Mouse (Mus musculus): ENCODE measurements around the gene 6030408B16Rik.

The 6030408B16Rik gene

GRCm38 (mm10) chr15:101298550-101298949, 5.5 kb downstream of the 6030408B16Rik start:
- DNase-seq: no peak

- DNase-seq: no peak
These were observed 6.5 kb downstream of the 6030408B16Rik start for GRCm38 (mm10) chr15:101299480-101299960.

DNA sequence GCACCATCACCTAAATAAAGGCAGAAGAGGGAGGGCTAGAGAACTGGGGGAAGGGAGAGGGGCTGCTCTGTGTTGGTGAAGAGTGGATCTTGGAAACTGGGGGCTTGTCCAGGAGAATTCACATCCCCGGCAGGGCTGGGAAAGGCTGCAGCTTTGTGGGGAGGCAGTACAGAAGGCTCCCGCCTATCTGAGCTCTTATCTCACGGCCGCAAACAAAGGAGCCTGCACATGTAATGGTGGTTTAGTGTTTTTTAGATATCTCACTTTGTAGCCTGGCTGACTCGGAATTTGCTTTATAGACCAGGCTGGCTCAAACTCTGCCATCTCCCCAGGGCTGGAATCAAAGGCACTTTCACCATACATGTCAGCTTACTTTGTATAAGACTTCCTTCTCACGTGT, 7.1 kb downstream of the 6030408B16Rik start:
- DNase-seq: no peak

- no peak for DNase-seq
These were observed 9.2 kb downstream of the 6030408B16Rik start for GRCm38 (mm10) chr15:101302201-101302600.

GRCm38 (mm10) chr15:101303830-101304229, 10.8 kb downstream of the 6030408B16Rik start:
- no peak for DNase-seq

GRCm38 (mm10) chr15:101306459-101306858, 13.4 kb downstream of the 6030408B16Rik start:
- no peak for DNase-seq

GRCm38 (mm10) chr15:101308440-101309348, 15.7 kb downstream of the 6030408B16Rik start:
- DNase-seq: no peak

GRCm38 (mm10) chr15:101309493-101309892, 16.5 kb downstream of the 6030408B16Rik start:
- DNase-seq: no peak

DNA sequence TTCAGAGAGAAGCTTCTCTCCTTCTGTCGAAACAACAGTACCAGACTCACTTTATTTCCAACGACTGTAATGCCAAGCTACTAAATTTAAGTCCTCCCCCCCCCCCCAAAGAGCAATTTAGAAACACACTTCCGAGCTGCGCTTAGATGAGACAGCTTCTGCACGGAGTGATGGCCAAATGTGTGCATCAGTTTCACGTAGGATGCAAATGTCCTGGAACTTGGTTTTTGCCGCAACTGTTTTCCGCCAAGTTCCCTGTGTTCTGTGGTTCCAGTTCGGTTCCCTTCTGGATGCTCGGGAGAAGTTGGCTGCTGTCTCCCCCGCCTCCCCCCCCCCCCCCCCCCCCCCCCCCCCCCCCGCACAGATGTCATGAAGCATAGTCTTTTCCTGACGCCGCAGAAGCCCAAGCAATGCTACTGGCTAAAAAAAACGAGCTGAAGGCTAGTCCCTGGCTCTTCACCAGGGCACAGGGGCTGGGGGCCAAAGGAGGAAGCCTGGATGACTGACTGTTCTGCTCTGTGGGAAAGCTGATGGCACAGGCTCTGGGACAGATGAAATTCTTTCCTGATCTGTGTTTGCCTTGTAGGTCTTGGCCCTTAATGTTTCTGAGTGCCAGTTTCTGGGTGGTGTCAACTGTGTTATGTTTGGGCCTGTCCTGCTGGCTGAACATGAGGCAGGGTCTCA, 18.2 kb downstream of the 6030408B16Rik start:
- no peak for DNase-seq

GRCm38 (mm10) chr15:101312006-101312405, 19.0 kb downstream of the 6030408B16Rik start:
- DNase-seq: no peak

DNA sequence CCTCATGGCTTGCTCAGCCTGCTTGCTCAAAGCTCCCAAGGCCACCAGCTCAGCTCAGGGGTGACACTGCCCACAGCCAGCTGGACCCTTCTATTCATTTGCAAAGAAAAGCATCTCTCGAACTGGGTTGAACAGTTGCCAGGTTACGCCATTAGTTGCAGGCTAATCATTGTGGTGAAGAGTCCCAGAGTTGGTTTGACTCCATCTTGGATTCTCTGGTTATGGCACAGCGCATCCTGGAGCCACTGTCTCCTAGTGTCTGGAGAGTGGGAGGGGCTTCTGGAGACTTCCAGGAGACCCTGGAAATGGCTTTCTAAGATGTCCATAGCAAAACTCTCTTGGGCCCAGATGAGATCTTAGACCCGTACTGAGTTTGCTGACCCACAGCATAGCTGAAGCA, 22.4 kb downstream of the 6030408B16Rik start:
- DNase-seq: no peak

DNA sequence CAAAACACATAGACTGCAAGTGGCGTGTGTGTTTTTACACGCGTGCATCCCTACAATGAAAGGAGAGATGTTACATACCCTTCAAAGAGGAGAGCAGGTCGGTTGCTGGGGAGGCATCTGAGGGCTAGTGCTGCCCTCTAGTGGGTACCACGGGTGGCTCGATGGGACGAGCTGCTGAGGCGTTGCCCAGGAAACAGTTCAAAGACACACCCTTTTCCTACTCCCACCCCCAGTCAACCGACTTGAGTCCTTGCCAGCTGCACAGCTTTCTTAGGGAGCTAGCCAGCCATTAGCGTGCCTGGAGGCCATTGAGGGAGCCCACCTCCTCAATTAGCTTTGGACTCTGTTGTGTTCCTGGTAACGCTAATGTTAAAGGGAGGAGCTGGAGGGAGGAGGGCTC, 22.8 kb downstream of the 6030408B16Rik start:
- peak; percentile 77 to 85 for DNase-seq

DNA sequence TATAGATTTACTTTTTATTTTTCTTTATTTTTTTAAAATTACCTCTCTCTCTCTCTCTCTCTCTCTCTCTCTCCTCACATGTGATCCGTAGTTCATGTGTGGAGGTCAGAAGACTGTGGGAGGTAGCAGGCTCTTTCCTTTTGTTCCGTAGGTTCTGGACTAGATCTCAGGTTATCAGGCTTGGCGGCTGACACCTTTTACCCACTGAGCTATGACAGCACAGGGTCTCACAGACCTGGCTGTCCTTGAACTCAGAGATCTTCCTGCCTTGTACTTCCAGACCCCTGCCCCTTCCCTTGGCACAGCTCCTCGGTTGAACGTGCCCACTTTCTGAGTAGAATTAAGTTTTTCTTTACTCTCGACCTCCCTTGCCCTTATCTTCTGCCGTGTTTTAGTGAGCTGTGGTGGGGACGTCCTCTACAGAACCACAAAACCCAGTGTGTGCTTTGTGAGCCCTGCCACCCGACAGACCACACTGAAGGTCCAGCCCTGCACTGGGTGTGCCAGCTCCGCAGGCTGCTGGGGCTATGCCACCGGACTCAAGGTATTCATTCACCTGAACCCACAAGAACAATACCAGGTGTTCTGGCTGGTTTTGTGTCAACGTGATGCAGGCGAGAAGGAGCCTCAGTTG, 23.4 kb downstream of the 6030408B16Rik start:
- DNase-seq: no peak

DNA sequence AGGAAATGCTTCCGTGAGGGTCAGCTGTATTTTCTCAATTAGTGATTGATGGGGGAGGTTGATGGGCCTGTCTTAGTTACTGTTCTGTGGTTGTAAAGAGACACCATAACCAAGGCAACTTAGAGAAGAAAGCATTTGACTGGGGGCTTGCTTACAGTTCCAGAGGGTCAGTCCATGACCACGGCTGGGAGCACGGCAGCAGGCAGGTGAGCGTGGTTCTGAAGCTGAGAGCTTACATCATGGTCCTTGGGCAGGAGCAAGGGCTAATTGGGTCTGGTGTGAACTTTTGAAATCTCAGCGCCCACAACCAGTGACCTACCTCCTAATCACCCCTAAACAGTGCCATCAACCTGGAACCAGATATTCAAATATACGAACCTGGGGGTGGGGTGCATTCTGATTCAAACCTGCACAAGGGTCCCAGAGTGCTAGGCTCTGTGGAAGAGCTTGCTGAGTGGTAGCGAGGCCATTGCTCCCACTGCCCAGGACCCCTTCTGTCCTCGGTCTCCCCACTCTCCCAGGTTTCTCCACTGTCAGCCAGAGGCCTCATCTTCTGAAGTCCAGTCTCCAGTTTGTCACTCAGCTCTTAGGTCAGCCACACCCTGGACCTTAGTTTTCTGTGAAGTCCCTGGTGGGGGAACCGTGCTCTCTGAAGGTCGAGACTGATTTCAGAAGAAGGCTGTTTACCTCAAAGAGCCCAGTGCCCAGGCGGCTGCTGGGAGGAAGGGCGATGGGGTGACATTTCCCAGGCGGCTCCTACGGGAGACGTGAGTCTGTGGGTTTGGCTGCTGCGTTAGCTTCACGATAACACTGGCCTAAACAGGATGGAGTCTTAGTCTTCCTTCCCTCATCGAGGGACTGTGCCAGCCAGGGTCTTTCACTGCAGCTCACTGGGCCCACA, 24.2 kb downstream of the 6030408B16Rik start:
- DNase-seq: no peak

DNA sequence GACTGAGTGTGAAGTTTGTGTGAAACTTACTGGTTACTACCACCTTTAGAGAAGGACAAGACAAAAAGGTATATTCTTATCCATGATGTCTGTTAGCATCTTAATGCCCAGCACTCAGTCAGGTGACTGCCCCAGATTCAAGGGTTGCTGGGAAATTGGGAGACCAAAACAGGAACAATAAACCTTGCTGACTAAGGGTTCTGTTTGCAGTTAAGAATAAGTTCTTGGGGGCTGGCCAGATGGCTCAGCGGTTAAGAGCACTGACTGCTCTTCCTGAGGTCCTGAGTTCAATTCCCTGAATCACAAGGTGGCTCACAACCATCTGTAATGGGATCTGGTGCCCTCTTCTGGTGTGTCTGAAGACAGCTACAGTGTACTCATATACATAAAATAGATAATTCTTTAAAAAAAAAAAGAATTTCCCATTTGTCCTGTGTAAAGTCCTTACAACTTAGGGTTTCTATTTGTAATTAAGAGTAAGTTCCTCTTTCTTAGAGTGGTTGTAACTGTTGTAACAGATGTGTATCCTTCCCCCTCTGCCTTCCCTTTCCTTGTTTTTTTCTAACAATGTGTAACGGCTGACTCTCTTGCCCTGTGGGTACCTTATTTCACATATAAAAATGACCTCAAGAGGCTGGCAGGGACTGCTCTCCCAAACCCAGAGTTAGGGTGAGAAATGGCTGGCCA, 24.9 kb downstream of the 6030408B16Rik start:
- DNase-seq: no peak

DNA sequence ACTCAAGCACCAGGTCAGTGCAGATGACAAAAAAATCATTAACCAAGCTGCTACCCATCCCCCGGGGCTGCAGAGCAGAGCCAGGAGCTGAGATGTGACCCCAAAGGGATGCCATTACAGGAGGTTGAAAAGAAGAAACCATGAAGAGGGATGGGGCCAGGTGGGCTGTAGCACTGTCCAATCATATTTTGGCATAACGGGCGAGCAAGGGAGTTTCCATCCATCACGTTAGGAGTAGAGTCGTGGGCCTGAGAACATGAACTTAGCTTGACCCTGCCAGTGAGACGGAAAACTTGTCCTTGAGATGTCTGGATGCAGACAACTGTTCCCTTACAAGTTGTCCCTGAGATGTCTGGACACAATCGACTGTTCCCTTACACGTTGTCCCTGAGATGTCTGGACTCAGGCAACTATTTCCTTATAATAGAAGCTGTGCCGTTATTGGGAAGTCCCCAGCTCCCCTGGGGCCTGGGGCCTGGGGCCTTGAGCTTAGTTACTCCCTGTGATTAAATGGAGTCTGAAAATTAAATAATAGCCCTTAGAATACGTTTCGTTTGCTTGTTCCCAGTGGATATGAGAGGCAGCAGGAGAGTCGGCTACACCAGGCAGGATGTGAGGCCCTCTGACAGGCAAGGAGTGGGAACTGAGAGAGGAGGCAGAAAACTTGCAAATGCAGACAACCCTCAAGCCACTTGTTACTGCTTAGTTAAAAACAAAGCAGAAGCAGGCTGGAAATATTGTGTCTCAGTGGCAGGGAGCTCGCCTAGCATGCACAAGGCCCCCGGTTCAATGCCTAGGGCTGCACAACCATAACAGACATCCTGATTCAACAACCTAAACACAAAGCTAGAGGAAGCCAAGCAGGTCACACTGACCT, 26.1 kb downstream of the 6030408B16Rik start:
- DNase-seq: no peak

DNA sequence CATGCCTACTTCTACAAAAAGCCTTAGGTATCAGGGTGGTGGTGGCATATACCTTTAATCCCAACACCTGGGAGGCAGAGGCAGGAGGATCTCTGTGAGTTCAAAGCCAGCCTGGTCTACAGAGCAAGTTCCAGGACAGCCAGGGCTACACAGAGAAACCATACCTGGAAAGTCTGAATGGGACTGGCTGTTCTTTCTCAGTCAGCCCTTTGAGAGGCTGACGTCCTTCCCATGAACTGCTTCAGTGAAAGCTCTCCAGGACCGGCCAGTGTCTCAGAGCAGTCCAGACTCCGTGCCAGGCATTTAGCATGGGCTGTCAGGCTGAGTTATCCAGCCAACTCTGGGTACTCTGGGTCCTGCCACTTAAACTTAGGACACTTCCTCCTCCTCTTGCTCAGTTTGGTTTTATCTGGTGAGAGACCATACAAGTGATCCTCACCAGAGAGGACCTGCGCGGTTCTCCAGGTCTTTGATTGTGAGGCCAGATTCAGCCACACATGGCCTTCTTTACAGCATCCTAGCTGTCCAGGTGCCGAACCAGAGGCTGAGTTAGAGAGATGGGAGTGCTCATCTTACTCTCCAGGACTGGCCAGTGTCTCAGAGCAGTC, 27.1 kb downstream of the 6030408B16Rik start:
- DNase-seq: no peak

- no peak for DNase-seq
These were observed 27.6 kb downstream of the 6030408B16Rik start for GRCm38 (mm10) chr15:101320618-101321041.

DNA sequence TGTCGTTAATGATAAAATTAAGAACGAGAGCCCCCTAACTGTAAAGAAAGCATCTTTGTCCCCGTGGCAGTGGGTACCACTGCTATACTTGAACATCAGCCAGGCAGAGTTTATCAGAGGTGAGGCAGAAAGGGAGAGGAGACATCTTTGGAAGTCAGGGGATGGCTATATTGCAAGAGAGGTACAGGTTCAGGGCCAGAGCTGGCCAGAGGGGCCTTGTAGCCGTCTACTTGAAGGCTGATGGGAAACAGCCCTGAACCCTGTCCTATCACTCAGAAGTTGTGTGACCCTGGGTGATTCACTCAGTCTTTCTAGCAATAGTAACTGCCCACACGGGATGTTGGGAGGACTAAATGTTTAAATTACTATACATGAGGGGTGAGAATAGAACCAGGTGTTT, 28.1 kb downstream of the 6030408B16Rik start:
- no peak for DNase-seq

DNA sequence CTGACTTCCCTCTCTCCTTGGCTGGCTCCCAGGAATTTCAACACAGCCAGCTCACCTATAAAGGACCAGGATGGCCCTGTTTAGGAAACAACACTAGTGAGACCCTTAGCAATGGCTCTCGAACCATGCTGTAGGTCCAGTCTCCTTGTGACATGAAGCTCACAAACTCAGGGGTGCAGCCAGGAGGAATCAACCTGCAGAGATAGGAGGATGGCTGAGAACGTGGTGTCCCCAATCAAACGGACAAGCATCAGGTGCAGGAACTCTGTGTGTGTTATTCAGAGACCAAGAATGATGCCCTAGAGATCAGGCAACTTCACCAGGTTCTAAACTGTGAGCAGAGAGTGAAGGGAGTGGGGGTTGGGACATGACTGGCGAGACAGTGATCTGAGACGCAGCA, 29.1 kb downstream of the 6030408B16Rik start:
- no peak for DNase-seq
